Mouse (Mus musculus) right cerebral cortex, postnatal 10 days (tissue): ENCODE measurements around the gene Olfr750.

Source experiments
- DNase-seq, 2 experiments: peaks; one replicate each; pipeline ENCODE4 v3.0.0; 2021; ENCODE audit warnings: low spot score in 2 of 2

Olfr750 gene

DNA sequence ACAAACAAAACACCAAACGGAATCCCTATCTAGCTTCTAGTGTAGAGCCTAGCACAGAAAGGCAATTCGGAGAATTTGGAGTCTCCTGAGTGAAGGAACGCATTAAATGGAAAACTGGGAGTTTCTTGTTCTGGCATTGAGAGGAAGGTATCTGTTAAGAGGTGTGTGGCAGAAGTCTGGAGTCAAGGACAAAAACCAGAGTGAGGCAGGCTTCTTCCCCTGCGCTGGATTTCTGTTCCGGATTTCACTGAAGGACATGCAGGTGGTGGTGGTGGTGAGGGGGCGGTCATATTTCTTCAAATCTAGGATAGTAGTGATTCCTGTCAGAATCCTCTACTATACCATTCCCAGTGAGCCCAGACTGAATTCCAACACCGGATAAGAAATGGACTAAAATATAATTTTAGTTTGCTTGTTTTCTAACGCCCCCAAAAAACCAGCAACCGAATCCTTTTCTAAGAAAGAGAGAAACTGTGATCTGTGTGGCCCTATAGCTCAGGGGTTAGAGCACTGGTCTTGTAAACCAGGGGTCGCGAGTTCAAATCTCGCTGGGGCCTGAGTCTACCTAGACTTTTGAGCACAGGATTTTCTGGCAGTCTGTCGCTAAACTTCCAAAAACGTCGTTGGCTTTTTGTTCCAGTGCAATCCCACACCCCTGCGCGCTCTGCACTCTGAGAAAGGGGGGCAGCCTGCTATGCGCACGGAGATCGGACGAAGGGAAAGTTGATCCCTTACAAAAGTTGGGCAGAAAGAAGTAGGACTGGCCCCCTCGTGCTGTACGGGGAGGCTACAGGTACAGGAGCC lies 14.1 kb upstream of the Olfr750 start:
- peak; percentile 88 to 91 for DNase-seq

GRCm38 (mm10) chr14:51087762-51088161 lies 13.5 kb upstream of the Olfr750 start:
- DNase-seq = no peak

- no peak for DNase-seq
These were observed 11.7 kb upstream of the Olfr750 start for GRCm38 (mm10) chr14:51085911-51086310.

DNA sequence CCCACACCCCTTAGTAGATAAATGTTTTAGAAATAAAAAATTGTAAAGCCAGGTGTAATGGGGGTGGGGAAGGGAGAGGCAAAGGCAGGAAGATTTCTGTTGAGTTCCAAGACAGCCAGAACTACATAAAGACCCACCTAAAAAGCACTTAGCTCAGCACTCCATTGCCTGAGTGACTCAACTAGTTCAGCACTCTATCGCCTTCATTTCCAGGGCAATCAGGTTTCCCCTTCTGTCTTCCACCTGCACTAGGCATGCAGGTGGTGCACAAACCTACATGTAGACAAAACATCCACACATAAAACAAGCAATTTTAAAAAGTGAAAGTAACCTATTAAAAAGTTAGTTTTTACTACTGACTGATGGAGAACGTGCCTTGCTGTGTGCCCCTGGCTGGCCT lies 10.9 kb upstream of the Olfr750 start:
- no peak for DNase-seq

GRCm38 (mm10) chr14:51083805-51084204 lies 9.6 kb upstream of the Olfr750 start:
- DNase-seq = no peak

- DNase-seq = peak; percentile 60 to 75
These were observed 8.7 kb upstream of the Olfr750 start for GRCm38 (mm10) chr14:51082599-51083581.

DNA sequence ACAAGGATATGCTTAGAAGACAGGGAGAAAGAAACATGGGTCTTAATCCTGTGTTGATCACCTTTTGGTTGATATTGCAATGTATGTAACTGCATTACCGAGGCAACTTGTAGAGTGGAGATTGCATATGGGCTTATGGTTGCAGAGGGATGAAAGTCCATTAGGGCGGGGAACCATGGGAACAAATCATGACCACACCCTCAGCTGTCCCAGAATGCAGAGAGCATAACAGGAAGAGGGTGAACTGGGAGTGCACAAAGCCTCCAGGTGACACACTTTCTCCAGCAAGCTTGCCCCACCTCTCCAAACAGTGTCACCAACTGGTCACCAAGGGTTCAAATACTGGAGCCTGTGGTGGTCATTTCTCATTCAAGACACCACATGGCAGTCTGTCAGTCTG lies 6.8 kb upstream of the Olfr750 start:
- DNase-seq = no peak

DNA sequence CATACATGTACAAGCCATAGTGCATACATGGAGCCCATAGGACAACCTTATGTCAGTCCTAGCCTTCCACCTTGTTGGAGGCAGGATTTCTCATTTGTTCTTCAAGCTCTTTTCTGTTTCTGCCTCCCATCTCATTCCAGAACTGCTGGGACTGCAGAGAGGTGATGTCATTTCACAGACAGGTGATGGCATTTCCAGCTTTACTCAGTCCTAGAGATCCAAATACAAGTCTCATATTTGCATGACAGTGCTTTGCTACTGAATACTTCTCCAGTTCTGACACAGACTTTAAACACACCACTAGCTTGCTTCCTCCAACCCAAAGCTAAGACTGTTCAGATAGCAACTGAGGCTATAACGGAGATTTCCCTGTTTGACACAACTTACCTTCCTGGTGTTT lies 4.9 kb upstream of the Olfr750 start:
- DNase-seq = no peak

GRCm38 (mm10) chr14:51069617-51070016 lies 4.6 kb downstream of the Olfr750 start:
- DNase-seq = no peak

- no peak for DNase-seq
These were observed 5.3 kb downstream of the Olfr750 start for GRCm38 (mm10) chr14:51068956-51069355.

- DNase-seq = no peak
These were observed 13.5 kb downstream of the Olfr750 start for GRCm38 (mm10) chr14:51060761-51061160.

DNA sequence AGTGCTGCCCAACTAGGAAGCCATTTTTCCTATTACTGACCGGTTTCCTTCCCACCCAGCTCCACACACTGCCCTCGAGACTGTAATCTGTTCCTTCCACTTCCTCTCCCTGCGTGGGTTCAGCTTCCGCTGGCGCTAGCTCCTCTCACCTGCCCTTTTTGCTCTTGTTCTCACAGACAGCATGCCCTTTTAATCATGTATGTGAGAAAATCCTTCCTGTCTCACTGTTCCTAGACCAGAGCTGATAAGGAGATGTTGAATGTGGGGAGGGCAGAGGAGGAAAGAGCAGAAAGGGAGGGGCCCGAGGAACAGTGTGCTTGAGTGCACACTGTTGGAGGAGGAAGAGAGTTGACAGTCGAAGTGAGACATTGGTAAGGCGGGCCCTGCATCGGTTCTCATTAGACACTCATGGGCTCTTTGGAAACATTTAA lies 16.8 kb downstream of the Olfr750 start, which contains the start of gene Rnase12:
Rnase12 (minus strand) TSS at position 261 of the 431 bp plus-strand sequence.
- no peak for DNase-seq

GRCm38 (mm10) chr14:51054243-51055237 lies 19.7 kb downstream of the Olfr750 start:
- DNase-seq = no peak

- no peak for DNase-seq
These were observed 21.1 kb downstream of the Olfr750 start for GRCm38 (mm10) chr14:51053176-51053575.

GRCm38 (mm10) chr14:51051941-51052340 lies 22.3 kb downstream of the Olfr750 start:
- DNase-seq = no peak

- no peak for DNase-seq
These were observed 24.2 kb downstream of the Olfr750 start, which contains the start of gene Rnase11 for GRCm38 (mm10) chr14:51050063-51050462. TSS of gene Rnase11 (minus strand) at chr14:51050163.

DNA sequence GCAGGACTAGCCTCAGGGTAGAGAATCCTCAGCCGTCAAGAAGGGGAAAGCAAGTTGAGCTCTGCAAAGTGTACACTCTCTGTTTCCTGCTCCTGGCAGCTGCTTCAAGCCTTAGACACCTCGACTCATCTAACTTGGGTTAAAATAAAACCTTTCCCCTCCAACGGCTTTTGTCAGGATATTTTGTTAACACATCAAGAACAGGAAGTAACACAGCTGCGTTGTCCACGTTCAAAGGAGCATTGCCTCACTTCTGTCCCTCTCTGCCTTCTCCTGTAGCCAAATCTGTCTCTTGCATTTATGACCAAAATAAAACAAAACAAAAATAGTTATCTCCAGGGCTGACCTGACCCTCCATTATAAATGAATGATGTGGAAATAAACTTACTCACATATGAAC lies 26.4 kb downstream of the Olfr750 start:
- DNase-seq = no peak

DNA sequence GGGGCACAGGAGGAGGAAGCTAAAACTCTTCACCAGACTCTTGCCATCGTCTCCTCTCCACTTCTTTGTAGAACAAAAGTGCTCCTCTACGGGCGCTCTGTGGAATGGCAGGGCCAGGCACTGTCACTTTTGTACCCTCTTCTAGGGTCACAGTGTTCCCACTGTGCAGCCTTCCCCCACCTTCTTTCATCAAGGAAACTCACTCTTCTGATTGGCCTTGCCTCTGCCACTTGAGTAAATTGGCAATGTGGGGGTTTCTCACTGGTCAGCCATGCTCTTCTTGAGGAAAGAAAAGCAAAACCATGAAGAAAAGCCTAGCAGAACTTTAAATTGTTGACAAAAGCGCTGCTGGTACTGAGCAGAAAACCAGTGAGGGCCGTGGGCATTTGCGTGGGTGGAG lies 32.5 kb downstream of the Olfr750 start, which contains the start of gene Rnase9:
Rnase9 (minus strand) TSS at position 101 of the 400 bp plus-strand sequence.
- DNase-seq = no peak

GRCm38 (mm10) chr14:51036214-51036613 lies 38.0 kb downstream of the Olfr750 start:
- DNase-seq = no peak

DNA sequence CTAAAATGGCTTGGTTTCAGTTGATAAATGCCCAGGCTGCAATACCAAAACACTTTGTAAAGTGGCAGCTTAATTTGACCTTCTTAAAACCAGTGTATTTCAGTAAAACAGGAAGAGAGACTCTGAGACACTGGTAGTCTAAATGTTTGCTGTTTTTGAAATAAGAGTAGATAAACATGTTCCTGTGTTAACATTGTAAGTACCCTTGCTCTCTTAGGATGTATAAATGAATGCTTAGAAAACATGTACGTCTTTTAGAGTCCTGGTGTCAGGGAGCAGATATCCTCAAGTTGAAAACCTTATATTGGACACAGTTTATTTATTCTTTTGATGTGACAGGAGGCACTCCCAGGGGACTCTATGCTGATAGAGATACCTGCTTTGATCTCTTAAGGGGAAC lies 39.0 kb downstream of the Olfr750 start:
- DNase-seq = no peak
